Mouse (Mus musculus) heart, postnatal 0 days (tissue): ENCODE results near the gene Traf5.

Experiments used
- CTCF ChIP-seq: IDR thresholded peaks from 2 replicates; pipeline ENCODE4 v1.5.1; 2016; ENCODE audit warnings: antibody characterized with exemption, control low read depth, low read depth
- EP300 ChIP-seq: IDR thresholded peaks from 2 replicates; pipeline ENCODE4 v1.6.1; 2016; ENCODE audit warnings: antibody characterized with exemption, low read depth

DNA sequence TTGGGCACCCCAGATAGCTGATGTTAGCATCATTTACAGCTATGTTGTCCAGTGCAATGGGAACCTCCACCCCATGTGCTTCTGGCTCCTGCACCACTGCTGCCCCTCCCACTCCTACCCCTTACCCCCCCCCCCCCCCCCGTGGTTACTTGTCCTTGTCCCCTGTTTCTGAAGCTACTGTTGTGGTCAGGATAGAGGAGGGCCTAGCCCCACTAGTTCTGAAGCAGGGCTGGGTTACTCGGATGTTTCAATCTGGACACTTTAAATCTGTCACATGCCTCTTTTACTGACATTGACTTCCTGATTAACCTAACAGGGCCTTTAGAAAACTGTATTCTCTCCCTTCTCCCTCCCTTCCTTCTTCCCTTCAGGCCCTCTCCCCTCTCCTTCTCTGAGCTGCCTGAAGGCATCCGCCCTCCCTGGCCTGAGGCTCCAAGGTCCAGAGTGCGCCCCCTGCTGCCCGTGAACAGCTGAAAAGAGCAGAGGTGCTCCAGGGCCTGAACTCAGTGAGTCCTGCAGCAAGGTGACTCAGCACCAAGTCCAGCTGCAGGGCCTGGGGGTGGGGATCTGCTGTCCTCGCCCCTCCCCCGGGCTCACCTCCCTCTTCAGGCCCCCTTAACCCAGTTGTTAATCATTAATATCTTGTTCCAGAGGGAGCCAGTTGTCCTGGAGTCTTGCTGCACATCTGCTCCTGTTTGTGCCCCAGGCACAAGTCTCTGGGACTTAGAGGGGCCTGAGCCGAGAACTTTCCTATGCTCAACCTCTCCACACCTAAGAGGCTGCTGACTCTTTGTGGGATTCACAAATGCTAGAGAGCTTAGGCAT, 128.2 kb downstream of the Traf5 start:
- TF ChIP-seq CTCF (peak; percentile 93), EP300 (no peak)
